Mouse (Mus musculus) MEL (cell line): ENCODE data around the gene Cux1. TPM values are rescaled to one million over a fixed set of nuclear protein-coding genes. Genes with fewer than 3 reads are reported as not detected.
"Not testable (repeated sequence)": the region's sequence is repeated elsewhere in the genome, so short reads cannot be mapped to it uniquely, and the experiment has no call there.

ENCODE experiments used
- DNase-seq: peaks from one replicate; pipeline ENCODE4 v3.0.0; 2011; ENCODE audit warnings: low read depth, low spot score
- H3K27ac ChIP-seq: 2 replicates; pipeline ENCODE4 v1.5.1; 2012; ENCODE audit warnings: low read depth, mild to moderate bottlenecking, control low read depth, low read length, moderate library complexity; ENCODE audit not compliant: control insufficient read depth
- H3K27me3 ChIP-seq, 2 experiments: fragments of 150-350 bp in 1 of 2; sonication (generic) in 1 of 2; 2 replicates each; pipeline ENCODE4 v1.6.1; 2012; ENCODE audit warnings: low read length in 2 of 2, mild to moderate bottlenecking in 2 of 2, improper control_type of control experiment in 1 of 2, moderate library complexity in 1 of 2; ENCODE audit not compliant: insufficient read depth in 2 of 2, control insufficient read depth in 1 of 2
- H3K36me3 ChIP-seq, 2 experiments: 2 replicates each; pipeline ENCODE4 v1.6.1; 2012 to 2014; ENCODE audit warnings: low read length in 2 of 2, improper control_type of control experiment in 1 of 2, inconsistent platforms in 1 of 2, mild to moderate bottlenecking in 1 of 2; ENCODE audit not compliant: insufficient read depth in 2 of 2, control insufficient read depth in 1 of 2
- H3K4me1 ChIP-seq, 2 experiments: fragments of 150-350 bp in 1 of 2; sonication (generic) in 1 of 2; 2 replicates each; pipeline ENCODE4 v1.6.1; 2012; ENCODE audit warnings: low read length in 2 of 2, improper control_type of control experiment in 1 of 2, mild to moderate bottlenecking in 1 of 2; ENCODE audit not compliant: insufficient read depth in 2 of 2, control insufficient read depth in 1 of 2
- H3K4me3 ChIP-seq, 2 experiments: fragments of 150-350 bp in 1 of 2; sonication (generic) in 1 of 2; 2 replicates each; pipeline ENCODE4 v1.5.1; 2012; ENCODE audit warnings: low read depth in 2 of 2, low read length in 2 of 2, mild to moderate bottlenecking in 2 of 2, moderate library complexity in 2 of 2, control low read depth in 1 of 2, improper control_type of control experiment in 1 of 2; ENCODE audit not compliant: control insufficient read depth in 1 of 2, insufficient read depth in 1 of 2
- H3K79me2 ChIP-seq: 2 replicates; pipeline ENCODE4 v1.6.1; 2012; ENCODE audit warnings: mild to moderate bottlenecking, low read length, moderate library complexity; ENCODE audit not compliant: control insufficient read depth, poor library complexity, insufficient read depth
- H3K9ac ChIP-seq: 2 replicates; pipeline ENCODE4 v1.6.1; 2012; ENCODE audit warnings: low read depth, mild to moderate bottlenecking, control low read depth, low read length, moderate library complexity; ENCODE audit not compliant: control insufficient read depth, poor library complexity, severe bottlenecking
- H3K9me3 ChIP-seq: fragments of 150-350 bp; sonication (generic); replicated peaks from 2 replicates; pipeline ENCODE4 v1.6.1; 2012; ENCODE audit warnings: mild to moderate bottlenecking, low read length, improper control_type of control experiment, moderate library complexity; ENCODE audit not compliant: insufficient read depth
- BHLHE40 ChIP-seq: IDR thresholded peaks from 2 replicates; pipeline ENCODE4 v1.6.1; 2012; ENCODE audit warnings: low read depth, mild to moderate bottlenecking, inconsistent platforms, low read length, improper control_type of control experiment, borderline replicate concordance
- CHD1 ChIP-seq: IDR thresholded peaks from 2 replicates; pipeline ENCODE4 v1.6.1; 2012; ENCODE audit warnings: low read depth, mild to moderate bottlenecking, inconsistent platforms, low read length, improper control_type of control experiment
- CHD2 ChIP-seq: IDR thresholded peaks from 2 replicates; pipeline ENCODE4 v1.6.1; 2011; ENCODE audit warnings: low read length, improper control_type of control experiment
- CTCF ChIP-seq, 3 experiments: IDR thresholded peaks in 2 of 3; conservative IDR thresholded peaks in 1 of 3; 2 replicates each; pipeline ENCODE4 v1.5.1; 2011 to 2012; ENCODE audit warnings: low read length in 3 of 3, low read depth in 2 of 3, mild to moderate bottlenecking in 2 of 3, improper control_type of control experiment in 1 of 3, inconsistent platforms in 1 of 3, mixed read lengths in 1 of 3, moderate library complexity in 1 of 3; ENCODE audit not compliant: control insufficient read depth in 1 of 3, insufficient read depth in 1 of 3, poor library complexity in 1 of 3, severe bottlenecking in 1 of 3
- ELF1 ChIP-seq: IDR thresholded peaks from 2 replicates; pipeline ENCODE4 v1.6.1; 2014; ENCODE audit warnings: low read depth, mild to moderate bottlenecking, inconsistent platforms, low read length, improper control_type of control experiment, moderate library complexity
- EP300 ChIP-seq, 2 experiments: IDR thresholded peaks; 2 replicates each; pipeline ENCODE4 v1.6.1; 2011; ENCODE audit warnings: improper control_type of control experiment in 2 of 2, low read length in 2 of 2, low read depth in 1 of 2, mild to moderate bottlenecking in 1 of 2
- ETS1 ChIP-seq: IDR thresholded peaks from 2 replicates; pipeline ENCODE4 v1.6.1; 2012; ENCODE audit warnings: low read depth, mild to moderate bottlenecking, inconsistent platforms, low read length, improper control_type of control experiment, moderate library complexity
- GABPA ChIP-seq: IDR thresholded peaks from 2 replicates; pipeline ENCODE4 v1.6.1; 2012; ENCODE audit warnings: low read depth, mild to moderate bottlenecking, inconsistent platforms, low read length, improper control_type of control experiment, moderate library complexity
- GATA1 ChIP-seq: IDR thresholded peaks from 2 replicates; pipeline ENCODE4 v1.6.1; 2011; ENCODE audit warnings: low read depth, low read length, improper control_type of control experiment
- HCFC1 ChIP-seq: IDR thresholded peaks from 2 replicates; pipeline ENCODE4 v1.6.1; 2012; ENCODE audit warnings: low read depth, mild to moderate bottlenecking, inconsistent platforms, low read length, improper control_type of control experiment, moderate library complexity
- KAT2A ChIP-seq: conservative IDR thresholded peaks from 2 replicates; pipeline ENCODE4 v1.6.1; 2012; ENCODE audit warnings: low read depth, low read length, improper control_type of control experiment, inconsistent platforms
- MAZ ChIP-seq: IDR thresholded peaks from 2 replicates; pipeline ENCODE4 v1.6.1; 2012; ENCODE audit warnings: low read depth, mild to moderate bottlenecking, inconsistent platforms, low read length, improper control_type of control experiment
- MYB ChIP-seq: IDR thresholded peaks from 2 replicates; pipeline ENCODE4 v1.6.1; 2011; ENCODE audit warnings: mild to moderate bottlenecking, low read depth, low read length, improper control_type of control experiment
- POLR2AphosphoS2 ChIP-seq: IDR thresholded peaks from 2 replicates; pipeline ENCODE4 v1.6.1; 2011; ENCODE audit warnings: low read length, improper control_type of control experiment
- RAD21 ChIP-seq: IDR thresholded peaks from 2 replicates; pipeline ENCODE4 v1.6.1; 2011; ENCODE audit warnings: mild to moderate bottlenecking, low read depth, low read length, improper control_type of control experiment
- SIN3A ChIP-seq: IDR thresholded peaks from 2 replicates; pipeline ENCODE4 v1.6.1; 2012; ENCODE audit warnings: low read length, improper control_type of control experiment, inconsistent platforms
- SMC3 ChIP-seq: IDR thresholded peaks from 2 replicates; pipeline ENCODE4 v1.6.1; 2011; ENCODE audit warnings: low read depth, low read length, improper control_type of control experiment
- TBP ChIP-seq: IDR thresholded peaks from 2 replicates; pipeline ENCODE4 v1.8.0; 2011; ENCODE audit warnings: low read depth, low read length, improper control_type of control experiment
- USF1 ChIP-seq: IDR thresholded peaks from 2 replicates; pipeline ENCODE4 v1.6.1; 2014; ENCODE audit warnings: low read depth, mild to moderate bottlenecking, inconsistent platforms, low read length, improper control_type of control experiment, moderate library complexity
- USF2 ChIP-seq, 2 experiments: IDR thresholded peaks; 2 replicates each; pipeline ENCODE4 v1.6.1; 2011 to 2012; ENCODE audit warnings: improper control_type of control experiment in 2 of 2, low read length in 2 of 2, borderline replicate concordance in 1 of 2, inconsistent platforms in 1 of 2, low read depth in 1 of 2, mild to moderate bottlenecking in 1 of 2; ENCODE audit not compliant: insufficient read depth in 1 of 2
- ZC3H11A ChIP-seq: IDR thresholded peaks from 2 replicates; pipeline ENCODE4 v1.6.1; 2012; ENCODE audit warnings: low read depth, mild to moderate bottlenecking, inconsistent platforms, low read length, improper control_type of control experiment
- ZKSCAN1 ChIP-seq: IDR thresholded peaks from 2 replicates; pipeline ENCODE4 v1.6.1; 2012; ENCODE audit warnings: low read depth, mild to moderate bottlenecking, inconsistent platforms, low read length, improper control_type of control experiment, moderate library complexity
- ZMIZ1 ChIP-seq: IDR thresholded peaks from 2 replicates; pipeline ENCODE4 v1.6.1; 2012; ENCODE audit warnings: low read depth, mild to moderate bottlenecking, inconsistent platforms, low read length, improper control_type of control experiment, moderate library complexity
- polyA plus RNA-seq, 2 experiments: library from polyadenylated mRNA; stranded (reverse) in 1 of 2; unstranded in 1 of 2; fragments of >175 nt in 1 of 2; fragments of >200 nt in 1 of 2; gene quantifications; 2 replicates each; pipeline versions ENCODE4 v1.2.1 to v1.2.4; 2012; ENCODE audit warnings: low replicate concordance in 2 of 2, low read depth in 1 of 2; ENCODE audit not compliant: insufficient read length in 2 of 2, insufficient read depth in 1 of 2, missing spikeins in 1 of 2
- total RNA-seq: library from RNA; depleted of rRNA; stranded (reverse); fragments of 300-350 nt; gene quantifications from 2 replicates; pipeline ENCODE4 v1.2.3, GENCODE M21; 2012

Gene Cux1
- total and polyA plus RNA-seq, 3 experiments = 71.1 to 104 TPM; not detected in 1

- H3K79me2 ChIP-seq, H3K9ac ChIP-seq, DNase-seq, H3K36me3 ChIP-seq, H3K4me1 ChIP-seq, H3K4me3 ChIP-seq, H3K27me3 ChIP-seq, H3K27ac ChIP-seq, H3K9me3 ChIP-seq: not testable (repeated sequence)
Measured at GRCm38 (mm10) chr5:136211341-136212102, 355.8 kb downstream of the Cux1 start.

- Histone ChIP-seq H3K27me3 (no peaks in the 10 kb centered on the region), H3K27ac (no peak overlapping the region), H3K9me3 (no peaks in the 10 kb centered on the region), H3K9ac (no peak overlapping the region), H3K79me2 (no peaks in the 10 kb centered on the region), H3K36me3 (no peaks in the 10 kb centered on the region), H3K4me1 (no peaks in the 10 kb centered on the region), H3K4me3 (no peak overlapping the region)
- DNase-seq = no peak
- TF ChIP-seq CHD2 = no peak
Measured at GRCm38 (mm10) chr5:136210549-136210948, 356.7 kb downstream of the Cux1 start.

GRCm38 (mm10) chr5:136201832-136202231 is 365.5 kb downstream of the Cux1 start:
- Histone ChIP-seq H3K79me2 (peaks cover 13% of the 10 kb centered on the region), H3K9ac (no peak overlapping the region), H3K9me3 (no peaks in the 10 kb centered on the region), H3K27me3 (no peaks in the 10 kb centered on the region), H3K27ac (no peak overlapping the region), H3K36me3 (peaks cover 0 to 9% of the 10 kb centered on the region in 2 experiments; a peak in 2 of 4 replicates), H3K4me3 (no peak overlapping the region), H3K4me1 (peaks cover 0 to 7% of the 10 kb centered on the region in 2 experiments; a peak in 3 of 4 replicates)
- peak; percentile 63 for DNase-seq
- TF ChIP-seq ZMIZ1 (no peak), POLR2AphosphoS2 (no peak), ETS1 (no peak), USF2 (IDR thresholded peaks at IDR 0.05; ENCODE audit: borderline replicate concordance in 1 of 2, insufficient read depth in 1 of 2, low read depth in 1 of 2, low read length in 2 of 2) (no peak), MAZ (0 out of 2 replicates have a peak, but pooled peaks have one; percentile 15), KAT2A (no peak), CTCF (IDR thresholded peaks at IDR 0.05 in 2 of 3, conservative IDR thresholded peaks at IDR 0.05 in 1 of 3; ENCODE audit: control insufficient read depth in 1 of 3, insufficient read depth in 1 of 3, low read depth in 2 of 3, low read length in 3 of 3, poor library complexity in 1 of 3, severe bottlenecking in 1 of 3) (peak; percentile 91 to 92 (median 91)), HCFC1 (no peak), ELF1 (no peak), BHLHE40 (no peak), RAD21 (peak; percentile 89), ZC3H11A (peak; percentile 91), CHD1 (no peak), GABPA (no peak), ZKSCAN1 (no peak), TBP (no peak), EP300 (IDR thresholded peaks at IDR 0.05; ENCODE audit: low read depth in 1 of 2, low read length in 2 of 2) (no peak), GATA1 (no peak), SIN3A (no peak), USF1 (no peak), MYB (no peak), SMC3 (peak; percentile 93)
